Mouse (Mus musculus): ENCODE results near the gene Grasp.

GRCm38 (mm10) chr15:101193971-101194370 is 30.0 kb upstream of the Grasp start:
- no peak for TF ChIP-seq CTCF (IDR thresholded peaks at IDR 0.05; ENCODE audit: control insufficient read depth, insufficient read depth, insufficient read length)
- no peak for TF ChIP-seq CEBPB (IDR thresholded peaks at IDR 0.05; ENCODE audit: low read depth)
